Mouse (Mus musculus): Measurements from ENCODE around the gene Pld4.

Gene Pld4

DNA sequence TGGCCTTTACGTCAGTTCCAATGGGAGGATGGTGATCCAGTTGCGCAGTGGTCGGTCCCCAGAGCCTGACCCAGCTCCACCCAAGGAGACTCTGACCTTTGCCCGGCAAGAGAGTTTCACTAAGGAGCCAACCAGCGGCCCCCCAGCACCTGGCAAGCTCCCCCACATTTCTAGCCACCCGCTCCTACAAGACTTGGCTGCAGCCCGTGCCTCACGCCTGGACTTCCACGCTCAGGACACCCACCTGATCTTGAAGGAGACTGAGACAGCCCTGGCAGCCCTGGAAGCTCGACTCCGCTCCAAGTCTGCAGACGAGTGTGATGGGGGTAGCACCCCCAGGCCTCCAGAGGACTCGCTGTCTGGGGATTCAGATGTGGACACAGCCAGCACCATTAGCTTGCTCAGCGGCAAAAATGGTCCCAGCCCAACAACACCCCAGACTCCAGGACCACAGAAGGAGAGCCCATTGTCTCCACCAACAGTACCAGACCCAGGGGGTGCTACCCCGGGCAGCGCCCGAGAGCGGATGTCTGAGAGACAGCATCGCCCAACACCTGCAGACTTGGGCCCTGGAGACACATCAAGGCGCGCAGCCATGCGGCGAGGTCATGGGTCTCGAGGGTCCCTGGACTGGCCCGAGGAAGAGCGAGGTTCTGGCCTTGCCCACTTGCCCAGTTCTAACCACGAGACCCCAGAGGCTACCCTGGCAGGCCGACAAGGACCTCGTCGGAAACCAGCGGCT, 22.0 kb upstream of the Pld4 start:
- DNase-seq: no peak

DNA sequence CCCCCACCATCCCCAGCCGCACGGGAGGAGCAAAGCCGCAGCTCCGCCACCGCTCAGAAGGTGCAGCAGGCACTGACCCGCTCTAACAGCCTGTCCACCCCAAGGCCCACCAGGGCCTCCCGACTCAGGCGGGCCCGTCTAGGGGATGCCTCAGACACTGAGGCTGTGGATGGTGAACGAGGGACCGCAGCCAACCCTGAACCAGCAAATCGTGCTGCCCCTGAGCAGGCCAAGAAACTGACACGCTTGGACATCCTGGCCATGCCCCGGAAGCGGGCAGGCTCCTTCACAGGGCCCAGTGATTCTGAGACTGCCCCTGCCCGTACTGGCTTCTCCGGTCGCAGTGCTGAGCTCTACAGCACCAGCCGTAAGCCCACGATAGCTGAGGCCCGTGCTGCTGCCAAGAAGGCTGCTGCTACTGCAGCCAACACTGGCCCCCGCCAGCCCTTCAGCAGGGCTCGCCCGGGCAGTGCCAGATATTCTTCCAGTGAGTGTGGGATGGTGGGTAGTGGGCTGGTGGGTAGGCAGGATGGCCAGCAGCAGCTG, 21.4 kb upstream of the Pld4 start:
- no peak for DNase-seq

DNA sequence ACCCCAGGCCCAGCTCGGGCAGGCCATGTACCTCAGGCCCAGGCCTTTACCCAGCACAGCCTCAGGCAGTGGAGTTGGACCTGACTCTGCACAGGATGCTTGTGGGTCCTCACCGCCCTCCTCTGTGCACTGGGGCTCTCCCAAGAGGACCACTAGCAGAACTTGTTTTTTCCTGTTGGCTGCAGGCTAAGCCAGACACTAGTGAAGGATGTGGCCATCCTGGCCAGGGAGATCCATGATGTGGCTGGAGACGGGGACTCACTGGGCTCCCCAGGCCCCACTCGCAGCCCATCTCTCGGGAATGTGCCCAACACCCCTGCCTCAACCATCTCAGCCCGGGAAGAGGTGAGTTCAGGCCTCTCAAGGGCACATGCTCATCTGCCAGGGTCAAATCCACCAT, 17.7 kb upstream of the Pld4 start:
- no peak for DNase-seq

DNA sequence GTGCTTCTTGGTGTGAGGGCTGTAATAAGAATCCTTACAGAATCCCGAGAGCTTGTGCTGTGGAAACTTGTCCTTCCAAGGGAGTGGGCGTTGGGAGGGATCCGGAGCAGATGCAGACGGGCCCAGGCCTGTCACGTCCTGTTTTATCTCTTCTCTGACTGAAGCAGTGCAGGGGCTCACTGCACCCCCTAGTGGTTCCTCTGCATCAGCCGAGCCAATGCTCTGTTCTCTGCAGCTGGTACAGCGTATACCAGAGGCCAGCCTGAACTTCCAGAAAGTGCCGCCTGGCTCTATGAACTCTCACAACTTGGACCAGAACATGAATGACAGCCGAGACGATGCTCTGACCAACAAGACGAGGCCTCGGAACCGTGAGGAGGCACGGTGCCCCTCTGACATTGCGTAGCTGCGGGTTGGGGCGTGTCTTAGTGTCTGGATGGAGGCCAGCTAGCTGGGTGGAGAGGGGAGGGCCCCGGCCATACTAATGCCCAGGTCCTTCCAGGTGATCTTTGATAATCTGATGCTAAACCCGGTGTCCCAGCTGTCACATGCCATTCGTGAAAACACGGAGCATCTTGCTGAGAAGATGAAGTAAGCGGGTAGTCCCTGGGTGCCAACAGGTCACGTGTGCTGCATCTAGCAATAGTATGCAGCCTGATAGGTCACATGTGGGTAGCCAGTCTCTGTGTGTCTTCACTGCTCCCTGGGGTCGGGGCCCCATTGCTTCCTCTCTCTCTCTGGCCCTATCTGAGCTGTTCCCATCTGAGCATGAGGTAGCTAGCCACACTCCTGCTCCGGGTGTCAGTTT, 17.1 kb upstream of the Pld4 start:
- DNase-seq: peak; percentile 84

DNA sequence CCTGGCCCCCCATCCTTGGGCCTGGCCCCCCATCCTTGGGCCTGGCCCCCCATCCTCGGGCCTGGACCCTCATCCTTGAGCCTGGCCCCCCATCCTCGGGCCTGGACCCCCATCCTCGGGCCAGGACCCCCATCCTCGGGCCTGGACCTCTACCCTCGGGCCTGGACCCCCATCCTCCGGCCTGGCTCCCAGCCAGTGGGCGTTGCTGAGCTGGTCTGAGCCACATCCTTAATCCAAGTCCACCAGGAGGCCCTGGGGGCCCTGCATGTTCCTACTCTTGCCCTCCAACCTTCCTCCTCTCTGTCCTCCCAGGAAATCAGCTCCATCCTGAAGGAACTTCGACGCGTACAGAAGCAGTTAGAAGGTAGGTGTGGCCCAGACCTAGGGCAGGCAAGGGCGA, 16.2 kb upstream of the Pld4 start:
- no peak for DNase-seq

DNA sequence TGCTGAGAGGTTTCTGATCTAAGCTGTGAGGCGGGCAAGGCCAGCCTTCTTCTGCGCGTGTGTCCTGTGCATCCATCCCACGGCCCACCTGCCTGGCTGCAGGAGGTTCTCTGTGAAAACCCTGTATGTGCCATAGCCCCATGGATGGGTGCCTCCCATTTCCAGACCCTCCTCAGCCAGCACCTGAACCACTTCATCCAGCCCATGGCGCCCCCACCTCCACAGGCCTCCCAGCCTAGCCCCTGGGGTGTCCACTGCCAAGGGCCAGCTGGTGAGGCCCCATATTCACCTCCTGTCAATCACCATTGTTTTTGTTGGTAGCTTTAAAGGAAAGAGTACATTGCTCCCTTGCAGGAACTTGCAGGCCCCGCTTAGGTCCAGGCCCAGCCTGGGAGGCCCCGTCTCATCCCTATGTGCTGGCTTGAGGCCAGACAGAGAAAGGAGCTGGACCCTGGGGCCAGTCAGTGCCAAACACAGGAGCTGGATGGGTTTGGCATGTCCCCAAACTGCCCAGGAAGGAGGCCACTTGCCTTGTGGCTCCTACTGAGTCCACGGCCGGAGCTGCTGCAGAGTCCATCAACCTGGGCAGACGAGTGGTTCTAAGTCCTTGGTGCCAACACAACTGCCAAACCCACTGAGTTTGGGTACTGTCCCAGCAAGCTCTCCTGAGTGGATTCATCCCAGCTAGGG, 15.4 kb upstream of the Pld4 start:
- no peak for DNase-seq

DNA sequence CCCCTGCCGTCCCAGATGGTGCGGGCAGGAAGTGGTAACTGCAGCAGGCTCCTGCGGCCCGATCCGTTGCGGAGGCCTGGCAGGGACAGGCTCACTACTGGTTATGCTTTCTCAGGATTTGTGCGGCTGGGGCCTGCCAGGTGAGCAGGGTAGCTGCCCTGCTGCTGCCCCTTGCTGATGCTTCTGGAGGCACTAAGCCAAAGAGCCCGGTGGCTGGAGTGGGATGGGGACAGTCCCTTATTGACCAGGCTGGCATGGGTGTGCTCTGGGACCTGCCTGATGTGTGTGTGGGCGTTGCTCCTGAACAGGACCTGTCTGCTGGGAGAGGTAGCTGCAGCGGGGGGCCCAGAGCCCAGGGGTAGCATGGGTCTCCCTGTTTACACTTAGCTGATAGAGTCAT, 14.7 kb upstream of the Pld4 start:
- no peak for DNase-seq

DNA sequence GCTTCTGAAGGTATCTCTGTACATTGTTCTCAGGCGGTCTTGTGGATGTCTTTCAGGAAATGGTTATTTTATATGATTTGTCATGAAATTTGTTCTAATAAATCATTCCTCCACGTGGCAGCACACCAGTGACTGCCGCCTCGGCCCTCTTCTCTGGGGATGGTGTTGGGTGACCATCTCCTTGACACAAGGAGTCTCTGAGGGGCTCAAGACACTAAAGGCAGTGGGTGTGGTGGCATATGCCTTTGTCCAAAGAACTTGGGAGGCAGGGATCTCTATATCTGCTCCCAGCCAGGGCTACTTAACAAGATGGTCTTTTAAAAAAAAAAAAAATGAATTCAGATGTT, 14.0 kb upstream of the Pld4 start:
- DNase-seq: no peak

DNA sequence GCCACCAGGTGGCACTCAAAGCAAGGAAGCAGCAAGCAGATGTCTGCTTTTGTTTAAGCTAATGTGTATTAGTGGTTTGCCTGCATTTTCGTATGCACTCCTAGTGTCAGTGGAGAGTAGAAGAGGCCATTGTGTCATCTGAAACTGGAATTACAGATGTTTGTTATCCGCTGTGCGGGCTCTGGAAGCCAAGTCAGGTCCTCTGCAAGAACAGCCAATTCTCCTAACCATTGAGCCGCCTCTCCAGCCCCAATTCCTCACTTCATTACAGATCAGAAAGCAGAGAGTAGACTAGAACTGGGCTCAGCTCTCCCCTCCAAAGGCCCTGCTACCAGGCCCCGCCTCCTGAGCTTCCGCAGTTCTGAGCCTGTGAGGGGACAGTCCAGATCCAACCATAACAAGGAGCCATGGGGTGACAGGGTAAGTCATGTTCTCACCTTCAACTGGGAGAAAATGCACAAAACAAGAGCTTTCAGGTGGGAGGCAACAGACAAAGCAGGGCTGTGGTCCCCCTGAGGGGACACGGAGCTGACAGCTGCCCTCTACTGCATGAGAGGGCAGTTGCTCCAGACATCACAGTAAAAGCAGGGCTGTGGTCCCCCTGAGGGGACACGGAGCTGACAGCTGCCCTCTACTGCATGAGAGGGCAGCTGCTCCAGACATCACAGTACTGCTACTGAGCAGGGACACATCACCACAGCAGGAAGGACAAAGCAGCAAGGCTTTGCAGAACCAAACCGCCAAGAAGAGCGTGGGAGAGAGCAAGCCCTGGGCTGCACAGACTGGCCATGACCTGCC, 13.4 kb upstream of the Pld4 start:
- peak; percentile 57 for DNase-seq

DNA sequence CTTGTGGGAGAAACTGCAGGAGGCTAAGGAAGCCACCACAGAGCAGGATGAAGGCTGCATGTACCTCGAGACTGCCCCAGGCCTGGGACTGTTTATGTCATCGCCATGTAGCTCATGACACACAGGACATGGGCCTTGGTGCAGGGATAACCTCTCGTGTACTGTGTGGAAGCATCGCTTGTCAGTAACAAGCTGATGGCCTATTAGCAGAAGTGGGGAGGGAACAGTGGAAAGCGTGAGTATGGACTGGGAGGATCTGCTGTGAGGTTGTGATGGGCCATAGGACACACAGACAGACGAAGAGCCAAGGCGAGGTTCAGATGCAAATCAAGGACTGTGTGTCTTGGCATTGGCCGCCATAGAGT, 12.9 kb upstream of the Pld4 start:
- no peak for DNase-seq

DNA sequence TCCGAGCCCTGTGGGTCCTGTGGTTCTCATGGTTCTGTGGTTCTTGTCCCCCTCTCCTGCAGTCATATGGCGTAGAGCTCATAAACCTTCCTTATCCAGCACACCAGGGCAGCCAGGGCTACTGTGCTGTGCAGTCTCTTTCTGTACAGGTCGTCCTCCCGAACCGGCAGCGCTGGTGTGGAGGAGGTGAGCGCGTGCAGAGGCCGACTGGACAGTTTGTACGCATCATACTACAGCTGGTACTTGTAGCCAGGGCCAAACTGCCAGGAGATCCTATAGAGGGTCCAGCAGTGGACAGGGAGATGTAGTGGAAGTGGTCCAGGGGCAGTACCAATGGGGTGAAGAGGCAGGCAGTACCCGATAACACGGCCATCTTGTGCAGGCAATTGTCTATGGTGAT, 9.5 kb upstream of the Pld4 start:
- DNase-seq: no peak

DNA sequence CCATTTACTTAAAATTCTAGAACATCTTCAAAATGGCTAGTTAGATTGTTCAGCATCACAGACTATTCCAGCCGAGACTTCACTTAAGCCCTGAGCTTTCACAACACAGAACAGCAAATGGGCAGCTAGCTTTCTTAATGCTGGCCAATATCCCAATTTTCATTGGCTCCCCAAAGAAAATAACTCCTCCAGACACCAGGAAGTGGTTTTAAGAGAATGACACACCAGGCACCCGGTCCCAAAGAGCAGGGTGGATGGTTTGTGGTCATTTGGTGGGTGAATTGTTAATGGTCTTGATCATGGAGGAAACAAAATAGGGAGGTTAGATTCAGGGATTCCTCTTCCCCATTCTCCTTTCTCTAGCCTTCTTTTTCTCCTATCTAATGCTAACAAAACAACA, 8.1 kb upstream of the Pld4 start:
- DNase-seq: no peak

DNA sequence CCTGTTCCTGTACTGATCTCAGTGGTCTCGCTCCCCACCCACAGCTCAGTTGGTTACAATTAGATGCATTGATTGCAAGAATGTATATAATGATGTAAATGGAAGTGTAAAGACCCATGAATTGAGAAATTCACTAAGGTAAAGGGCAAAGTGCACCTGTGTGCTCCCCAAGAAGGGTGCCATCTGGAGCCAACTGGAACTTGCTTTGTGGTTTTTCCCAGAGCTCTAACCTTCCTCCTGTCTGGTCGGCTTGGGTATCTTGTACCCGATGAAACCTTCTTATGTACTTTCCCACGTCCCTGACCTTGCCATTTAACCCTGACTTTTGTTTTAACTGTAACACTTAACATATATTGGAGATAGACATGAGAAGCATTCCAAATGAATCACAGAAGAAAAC, 4.6 kb upstream of the Pld4 start:
- DNase-seq: no peak

DNA sequence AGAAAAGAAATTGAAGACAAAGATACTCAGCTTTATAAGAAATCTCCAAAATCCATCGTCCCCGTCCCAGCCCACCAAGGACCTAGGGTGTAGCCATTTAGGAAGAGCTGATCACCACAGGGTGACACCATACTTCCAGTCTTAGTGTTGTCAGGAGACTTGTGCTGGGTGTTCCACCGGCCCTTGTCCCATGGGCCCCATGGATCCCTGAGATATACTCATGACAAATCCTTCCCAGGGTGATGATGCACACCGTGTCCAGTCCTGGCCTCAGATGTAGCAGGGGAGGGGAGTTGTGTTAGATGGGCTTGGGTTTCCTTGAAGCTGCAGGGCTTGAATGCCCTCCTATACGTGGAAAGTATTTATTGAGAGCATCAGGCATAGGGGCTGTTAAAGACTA, 2.6 kb upstream of the Pld4 start:
- DNase-seq: no peak

DNA sequence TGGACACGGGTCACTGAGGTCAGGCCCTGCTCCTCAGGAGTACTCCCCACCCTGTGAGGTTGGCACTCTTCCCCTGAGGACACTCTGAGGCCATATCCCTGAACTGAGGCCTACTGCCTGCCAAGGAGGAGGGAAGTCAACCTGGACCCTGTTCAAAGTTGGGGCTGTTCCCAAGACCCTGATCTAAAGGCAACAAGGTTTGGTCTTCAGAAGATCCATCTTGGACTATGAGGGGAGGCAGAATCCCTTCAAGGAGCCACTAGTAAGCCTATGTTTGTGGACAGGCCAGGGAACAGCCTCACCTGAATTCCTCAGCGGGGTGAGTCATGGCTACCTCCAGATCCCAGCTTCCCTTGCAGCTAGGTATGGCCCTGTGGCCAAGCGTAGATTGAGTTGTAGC, 984 bp upstream of the Pld4 start:
- DNase-seq: no peak

DNA sequence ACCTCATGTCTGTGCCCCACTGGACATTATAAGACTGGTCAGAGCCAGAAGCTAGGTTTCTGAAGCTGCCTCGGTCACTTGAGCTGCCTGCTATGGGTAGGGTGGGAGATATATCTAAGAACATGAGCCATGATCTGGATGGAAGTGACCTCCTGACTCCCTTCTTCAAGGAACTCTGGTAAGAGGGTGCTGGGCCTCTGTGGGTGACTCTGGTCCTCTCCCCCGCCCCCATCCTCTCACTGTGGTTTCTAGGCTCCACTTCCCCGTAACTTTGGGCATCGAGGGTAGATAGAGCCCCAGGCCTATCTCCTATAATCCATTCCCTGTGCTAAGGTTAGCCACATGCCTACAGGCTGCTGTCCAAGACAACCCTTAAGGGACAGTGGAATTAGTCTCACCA, 956 bp downstream of the Pld4 start:
- no peak for DNase-seq

DNA sequence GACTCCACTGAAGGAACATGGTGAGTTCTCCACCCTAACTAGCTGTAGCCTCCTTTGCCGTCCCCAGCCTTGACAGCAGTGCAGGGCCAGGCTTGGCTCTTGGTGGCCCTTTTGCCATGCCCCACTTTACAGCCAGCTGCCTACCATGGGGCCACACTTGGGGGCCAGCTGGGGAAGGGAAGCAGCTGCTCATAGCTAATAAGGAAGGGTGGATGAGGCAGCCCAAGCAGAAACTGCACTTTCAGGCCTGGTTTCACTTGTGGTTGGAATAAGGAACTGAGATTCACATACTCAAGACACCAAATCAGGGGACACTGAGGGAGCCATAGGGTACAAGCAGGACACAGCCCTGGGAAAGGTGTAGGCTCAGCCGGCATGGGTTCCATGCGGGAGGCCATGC, 1.6 kb downstream of the Pld4 start:
- DNase-seq: no peak

DNA sequence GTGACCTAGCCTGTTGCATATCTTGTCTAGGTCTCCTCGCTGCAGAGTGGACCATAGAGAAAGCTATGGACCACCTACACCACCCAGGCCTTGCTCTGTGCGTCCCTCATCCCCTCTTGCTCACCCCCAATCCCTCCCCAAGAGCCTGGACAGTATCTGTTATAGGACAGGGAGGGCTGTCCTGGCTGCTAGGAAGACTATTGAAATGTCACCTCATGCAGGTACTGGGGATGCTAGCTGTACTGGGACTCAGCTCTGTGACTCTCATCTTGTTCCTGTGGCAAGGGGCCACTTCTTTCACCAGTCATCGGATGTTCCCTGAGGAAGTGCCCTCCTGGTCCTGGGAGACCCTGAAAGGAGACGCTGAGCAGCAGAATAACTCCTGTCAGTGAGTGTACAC, 2.7 kb downstream of the Pld4 start:
- DNase-seq: no peak

DNA sequence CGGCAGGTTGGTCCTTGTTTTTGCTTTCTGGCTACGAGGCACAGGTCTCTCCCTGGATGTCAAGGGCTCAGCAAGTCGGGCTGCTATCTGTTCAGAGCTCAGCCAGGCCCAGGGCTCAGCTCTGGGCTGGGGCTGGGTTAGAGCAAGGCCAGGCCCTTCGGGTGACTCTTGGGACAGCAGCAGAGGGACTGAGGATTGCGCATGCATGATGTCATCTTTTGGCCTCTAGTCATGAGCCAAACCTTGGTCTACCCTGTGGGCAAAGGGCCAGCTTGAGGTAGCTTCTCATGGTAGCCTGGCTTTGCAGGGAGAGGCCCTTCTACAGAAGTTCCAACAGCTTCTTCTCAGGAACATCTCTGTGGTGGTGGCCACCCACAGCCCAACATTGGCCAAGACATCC, 3.7 kb downstream of the Pld4 start:
- DNase-seq: no peak

DNA sequence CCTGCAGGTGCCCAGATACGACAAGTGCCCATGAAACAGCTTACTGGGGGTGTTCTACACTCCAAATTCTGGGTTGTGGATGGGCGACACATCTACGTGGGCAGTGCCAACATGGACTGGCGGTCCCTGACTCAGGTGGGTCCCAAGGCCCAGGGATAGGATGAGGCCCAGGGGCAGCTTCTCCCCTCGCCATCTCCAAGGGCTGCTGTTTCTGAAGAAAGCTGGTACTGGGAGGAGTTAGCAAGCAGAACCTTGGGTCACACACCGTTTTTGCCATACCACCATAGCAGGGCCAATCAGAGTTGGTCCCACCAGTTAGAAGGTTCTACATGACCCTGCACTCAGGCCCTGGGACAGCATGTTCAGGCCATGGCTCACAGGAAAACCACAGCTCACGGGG, 4.5 kb downstream of the Pld4 start:
- no peak for DNase-seq

DNA sequence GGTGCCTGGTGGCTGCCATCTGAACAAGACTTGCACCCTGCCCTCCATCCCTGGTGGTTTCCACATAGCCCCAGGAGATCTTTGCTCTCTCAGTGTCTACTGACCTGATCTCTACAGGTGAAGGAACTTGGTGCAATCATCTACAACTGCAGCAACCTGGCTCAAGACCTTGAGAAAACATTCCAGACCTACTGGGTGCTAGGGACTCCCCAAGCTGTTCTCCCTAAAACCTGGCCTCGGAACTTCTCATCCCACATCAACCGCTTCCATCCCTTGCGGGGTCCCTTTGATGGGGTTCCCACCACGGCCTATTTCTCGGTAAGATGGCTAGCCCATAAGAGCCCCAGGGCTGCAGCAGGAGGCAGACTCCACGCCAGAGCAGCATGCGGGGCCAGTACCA, 6.1 kb downstream of the Pld4 start:
- DNase-seq: no peak

DNA sequence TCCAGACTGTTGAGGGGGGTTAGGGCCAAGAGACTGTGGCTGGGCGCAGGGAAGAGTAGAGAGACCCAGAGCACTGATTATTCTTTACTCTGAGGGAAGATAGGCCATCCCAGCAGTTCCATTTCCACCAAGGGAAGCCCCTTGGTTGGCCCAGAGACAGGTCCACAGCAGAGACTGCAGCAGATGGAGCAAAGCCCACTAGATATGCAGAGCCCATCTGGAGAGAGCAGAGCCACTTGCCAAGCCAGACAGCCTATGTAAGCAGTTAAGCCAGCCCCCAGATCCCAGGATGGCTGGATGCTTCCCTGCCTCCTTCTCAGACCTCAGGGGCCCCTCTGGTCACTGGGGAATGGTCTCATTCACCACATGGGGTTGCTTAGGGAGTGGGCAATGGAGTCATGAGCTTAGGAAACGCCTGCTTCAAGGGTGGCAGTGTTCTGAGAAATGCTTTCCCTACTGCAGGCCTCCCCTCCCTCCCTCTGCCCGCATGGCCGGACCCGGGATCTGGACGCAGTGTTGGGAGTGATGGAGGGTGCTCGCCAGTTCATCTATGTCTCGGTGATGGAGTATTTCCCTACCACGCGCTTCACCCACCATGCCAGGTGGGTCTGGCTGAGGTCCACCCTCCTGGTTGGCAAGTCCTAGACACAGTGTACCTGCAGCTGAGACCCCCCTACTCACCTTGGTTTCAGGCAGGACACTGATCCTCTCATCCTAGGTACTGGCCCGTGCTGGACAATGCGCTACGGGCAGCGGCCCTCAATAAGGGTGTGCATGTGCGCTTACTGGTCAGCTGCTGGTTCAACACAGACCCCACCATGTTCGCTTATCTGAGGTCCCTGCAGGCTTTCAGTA, 6.8 kb downstream of the Pld4 start:
- no peak for DNase-seq
